Mouse (Mus musculus) kidney, embryonic 15.5 days (tissue): Measurements from ENCODE around the gene Rsl1d1. TPM values are rescaled to one million over a fixed set of nuclear protein-coding genes. Genes with fewer than 3 reads are reported as not detected.
A peak's percentile ranks its signal among the peaks of the same experiment; 100 is the strongest.

Experiments
- ATAC-seq: fragments of 200-750 bp; cut with Nextera tagmentation; replicated peaks from 2 replicates; pipeline ENCODE4 v1.8.0; 2017; ENCODE audit warnings: moderate TSS enrichment; ENCODE audit not compliant: low FRiP score
- H3K27ac ChIP-seq: fragments of 300-500 bp; sonication (generic); 2 replicates; pipeline ENCODE4 v1.5.1; 2015; ENCODE audit warnings: mild to moderate bottlenecking, inconsistent platforms
- H3K27me3 ChIP-seq: fragments of 300-500 bp; sonication (generic); 2 replicates; pipeline ENCODE4 v1.6.1; 2015; ENCODE audit warnings: inconsistent platforms
- H3K36me3 ChIP-seq: fragments of 300-500 bp; sonication (generic); 2 replicates; pipeline ENCODE4 v1.6.1; 2015; ENCODE audit warnings: inconsistent platforms
- H3K4me1 ChIP-seq: fragments of 300-500 bp; sonication (generic); 2 replicates; pipeline ENCODE4 v1.6.1; 2015; ENCODE audit warnings: inconsistent platforms
- H3K4me2 ChIP-seq: fragments of 300-500 bp; sonication (generic); 2 replicates; pipeline ENCODE4 v1.6.1; 2015; ENCODE audit warnings: moderate library complexity, mild to moderate bottlenecking, inconsistent platforms
- H3K4me3 ChIP-seq: fragments of 300-500 bp; sonication (generic); replicated peaks from 2 replicates; pipeline ENCODE4 v1.5.1; 2015; ENCODE audit warnings: mild to moderate bottlenecking, inconsistent platforms
- H3K9ac ChIP-seq: fragments of 300-500 bp; sonication (generic); 2 replicates; pipeline ENCODE4 v1.6.1; 2015; ENCODE audit warnings: mild to moderate bottlenecking, inconsistent platforms
- H3K9me3 ChIP-seq: fragments of 300-500 bp; sonication (generic); replicated peaks from 2 replicates; pipeline ENCODE4 v1.6.1; 2016; ENCODE audit warnings: inconsistent platforms
- WGBS: fragments of 180-500 bp; shearing (Covaris S2); methylation state at CpG from one replicate; pipeline ENCODE4 v1.1.7; 2015; ENCODE audit warnings: mixed read lengths; 5-methylcytosine and 5-hydroxymethylcytosine counted together
- polyA plus RNA-seq: library from polyadenylated mRNA; unstranded; fragments of >200 nt; fragmentation: Nextera tagmentation; extraction: Ambion mirVana; gene quantifications from 2 replicates; pipeline ENCODE4 v1.2.1, GENCODE M21; 2015

Gene Rsl1d1
- polyA plus RNA-seq, result 189 and 206 TPM in 2 replicates

DNA sequence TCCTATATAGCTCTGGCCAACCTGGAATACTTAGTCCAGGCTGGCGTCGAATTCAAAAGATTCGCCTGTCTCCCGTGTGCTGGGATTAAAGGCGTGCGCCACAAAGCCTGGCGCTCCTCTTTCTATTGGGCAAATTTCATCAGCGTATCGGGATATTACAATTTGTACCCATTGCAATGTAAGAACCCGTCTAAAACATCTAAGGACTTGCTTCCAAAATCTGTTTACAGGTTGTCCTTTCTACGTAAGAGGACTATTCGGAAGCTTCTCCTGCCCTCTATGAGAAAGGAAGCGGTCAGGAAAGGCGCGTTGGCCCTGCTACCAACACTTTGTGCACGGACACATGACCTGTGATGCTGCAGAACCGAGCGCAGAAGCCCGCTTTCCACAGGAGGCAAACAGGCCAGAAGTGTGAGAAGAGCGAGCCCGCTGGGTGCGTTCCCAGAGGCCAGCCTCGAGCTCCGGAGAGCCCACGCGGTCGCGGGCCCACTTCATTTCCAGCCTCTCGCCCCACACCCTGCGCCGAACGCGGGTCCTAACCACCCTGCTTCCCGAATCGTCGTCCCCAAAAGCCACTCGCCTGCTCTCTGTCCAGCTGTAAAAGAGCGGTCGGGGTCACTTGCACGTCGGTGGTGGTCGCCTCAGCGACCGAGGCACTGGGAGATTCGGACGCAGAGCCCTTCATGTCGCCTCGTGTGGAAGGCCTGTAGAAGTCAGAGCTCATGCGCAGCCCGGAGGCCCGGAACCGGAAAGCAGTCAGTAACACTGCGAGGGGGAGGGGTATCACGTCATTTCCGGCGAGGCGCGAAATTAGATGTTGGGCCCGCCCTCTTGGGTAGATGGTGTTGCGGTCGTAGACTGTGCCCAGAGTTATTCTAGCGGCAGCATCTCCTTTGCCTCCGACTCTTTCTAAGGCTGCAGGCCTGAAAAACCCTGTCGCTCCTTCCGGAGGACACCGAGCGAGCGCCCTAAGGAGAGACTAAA is at the start of gene Rsl1d1:
Gene Rsl1d1 (minus strand): TSS at position 761 of the 984 bp plus-strand sequence.
- Histone ChIP-seq H3K36me3 (peaks cover 56% of the 10 kb centered on the region), H3K4me3 (peak within 1 kb of the TSS; percentile 93), H3K9me3 (no peaks in the 10 kb centered on the region), H3K4me2 (peak within 1 kb of the TSS; percentile 89), H3K4me1 (peaks cover 25% of the 10 kb centered on the region), H3K27ac (peak within 1 kb of the TSS; percentile 88), H3K27me3 (no peaks in the 10 kb centered on the region), H3K9ac (peak within 1 kb of the TSS; percentile 90)
- WGBS, result under 1% methylated on average over 68 of the region's 68 CpGs
- peak; percentile 99 for ATAC-seq

DNA sequence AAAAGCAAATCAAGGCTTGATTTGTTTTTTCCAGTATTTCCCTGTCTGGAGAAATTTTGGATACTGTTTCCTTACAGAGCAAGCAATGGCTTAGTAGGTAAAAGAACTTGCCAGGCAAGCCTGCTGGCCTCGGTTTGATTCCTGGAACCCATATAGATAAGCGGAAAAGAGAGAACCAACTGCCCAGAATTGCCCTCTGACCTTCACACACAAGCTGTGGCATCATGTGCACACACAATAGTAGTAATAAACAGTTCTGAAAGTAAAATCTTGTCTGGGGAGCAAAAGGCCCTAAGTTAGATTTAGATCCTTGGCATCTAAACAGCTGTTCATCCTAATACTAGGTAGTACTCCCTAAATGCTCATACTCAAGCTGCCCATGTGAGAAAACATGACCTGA is 44.7 kb upstream of the Rsl1d1 start:
- WGBS, result 85% methylated on average over 2 of the region's 2 CpGs
- Histone ChIP-seq H3K4me1 (peaks cover 28% of the 10 kb centered on the region), H3K27ac (no peak overlapping the region), H3K27me3 (no peaks in the 10 kb centered on the region), H3K9ac (no peak overlapping the region), H3K4me3 (no peak overlapping the region), H3K9me3 (no peaks in the 10 kb centered on the region), H3K4me2 (no peak overlapping the region), H3K36me3 (peaks cover 8% of the 10 kb centered on the region; the same call in 1 of the 2 replicates)
- no peak for ATAC-seq

DNA sequence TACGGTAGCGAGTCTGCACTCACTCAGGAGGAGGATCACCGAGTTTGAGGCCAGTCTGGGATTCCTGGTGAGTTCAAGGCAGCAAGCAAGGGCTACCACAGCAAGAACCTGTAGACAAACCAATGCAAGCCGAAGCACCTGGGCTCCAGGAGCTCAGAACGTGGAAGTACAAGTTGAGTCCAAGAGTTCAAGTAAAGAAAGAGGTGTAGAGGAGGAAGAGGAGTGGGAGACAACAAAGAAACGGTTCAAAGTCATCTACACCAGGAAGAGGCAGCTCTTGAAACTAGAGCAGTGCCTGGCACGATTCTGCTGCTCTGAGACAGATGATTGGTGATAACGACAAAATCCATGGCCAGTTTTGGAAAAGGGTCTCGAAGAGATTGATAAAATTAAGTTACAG is 42.6 kb upstream of the Rsl1d1 start:
- Histone ChIP-seq H3K9ac (no peak overlapping the region), H3K36me3 (peaks cover 8% of the 10 kb centered on the region; the same call in 1 of the 2 replicates), H3K27me3 (no peaks in the 10 kb centered on the region), H3K9me3 (no peaks in the 10 kb centered on the region), H3K4me1 (peaks cover 14% of the 10 kb centered on the region; the same call in 1 of the 2 replicates), H3K27ac (no peak overlapping the region), H3K4me3 (no peak overlapping the region), H3K4me2 (no peak overlapping the region)
- ATAC-seq, result no peak
- 78% methylated on average over 9 of the region's 9 CpGs for WGBS

DNA sequence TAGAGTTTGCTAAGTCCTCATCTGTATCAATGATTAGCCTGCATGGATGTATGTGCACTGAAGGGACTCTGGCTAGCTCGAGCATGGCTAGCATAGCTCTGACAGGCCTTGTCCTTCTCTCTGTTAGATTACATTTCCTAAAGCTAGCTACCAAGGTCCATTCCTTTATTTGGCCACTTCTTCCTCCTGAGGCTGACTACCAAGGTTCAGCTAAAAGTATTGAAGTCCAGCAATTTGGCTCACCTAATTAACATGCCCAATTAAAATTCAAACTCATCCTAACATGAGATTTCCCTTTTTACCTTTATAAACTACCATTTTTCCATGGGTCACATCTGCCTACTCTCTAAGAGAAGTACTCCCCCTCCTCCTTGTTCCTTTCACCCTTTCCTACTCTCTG is 39.3 kb upstream of the Rsl1d1 start:
- H3K4me1 ChIP-seq, result 0 out of 2 replicates have a peak, but pooled peaks cover 7% of the 10 kb centered on the region
- H3K9me3 ChIP-seq, result no peaks in the 10 kb centered on the region
- H3K27ac ChIP-seq, result no peak overlapping the region
- H3K36me3 ChIP-seq, result peaks cover 15% of the 10 kb centered on the region
- no peak for ATAC-seq
- no peak overlapping the region for H3K9ac ChIP-seq
- H3K4me2 ChIP-seq, result no peak overlapping the region
- no peak overlapping the region for H3K4me3 ChIP-seq
- H3K27me3 ChIP-seq, result no peaks in the 10 kb centered on the region
- WGBS, result 68% methylated on average over 1 of the region's 1 CpGs

DNA sequence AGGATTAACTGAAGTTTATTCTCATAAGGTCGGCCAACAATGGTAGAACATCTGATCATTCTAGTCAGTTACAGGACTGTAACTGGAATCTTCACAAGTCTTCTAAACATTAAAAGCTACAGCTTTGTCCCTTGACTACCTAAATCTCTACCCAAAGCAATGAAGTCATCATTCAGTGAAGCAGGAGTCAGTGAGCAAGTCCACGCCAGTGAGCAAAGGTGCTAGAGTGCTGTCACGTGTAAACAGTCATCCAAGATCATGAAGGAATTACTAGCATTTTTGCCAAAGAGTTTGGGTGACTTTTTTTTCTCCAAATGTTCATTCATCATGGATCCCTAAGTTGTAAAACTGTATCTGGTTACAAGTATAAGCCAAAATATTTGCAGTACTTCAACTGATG is 14.7 kb upstream of the Rsl1d1 start:
- no peaks in the 10 kb centered on the region for H3K27me3 ChIP-seq
- no peak overlapping the region for H3K4me2 ChIP-seq
- WGBS, result 81% methylated on average over 3 of the region's 3 CpGs
- no peak for ATAC-seq
- H3K4me3 ChIP-seq, result no peak overlapping the region
- no peak overlapping the region for H3K9ac ChIP-seq
- H3K4me1 ChIP-seq, result no peaks in the 10 kb centered on the region
- no peaks in the 10 kb centered on the region for H3K9me3 ChIP-seq
- peaks cover 82% of the 10 kb centered on the region for H3K36me3 ChIP-seq
- H3K27ac ChIP-seq, result no peak overlapping the region

DNA sequence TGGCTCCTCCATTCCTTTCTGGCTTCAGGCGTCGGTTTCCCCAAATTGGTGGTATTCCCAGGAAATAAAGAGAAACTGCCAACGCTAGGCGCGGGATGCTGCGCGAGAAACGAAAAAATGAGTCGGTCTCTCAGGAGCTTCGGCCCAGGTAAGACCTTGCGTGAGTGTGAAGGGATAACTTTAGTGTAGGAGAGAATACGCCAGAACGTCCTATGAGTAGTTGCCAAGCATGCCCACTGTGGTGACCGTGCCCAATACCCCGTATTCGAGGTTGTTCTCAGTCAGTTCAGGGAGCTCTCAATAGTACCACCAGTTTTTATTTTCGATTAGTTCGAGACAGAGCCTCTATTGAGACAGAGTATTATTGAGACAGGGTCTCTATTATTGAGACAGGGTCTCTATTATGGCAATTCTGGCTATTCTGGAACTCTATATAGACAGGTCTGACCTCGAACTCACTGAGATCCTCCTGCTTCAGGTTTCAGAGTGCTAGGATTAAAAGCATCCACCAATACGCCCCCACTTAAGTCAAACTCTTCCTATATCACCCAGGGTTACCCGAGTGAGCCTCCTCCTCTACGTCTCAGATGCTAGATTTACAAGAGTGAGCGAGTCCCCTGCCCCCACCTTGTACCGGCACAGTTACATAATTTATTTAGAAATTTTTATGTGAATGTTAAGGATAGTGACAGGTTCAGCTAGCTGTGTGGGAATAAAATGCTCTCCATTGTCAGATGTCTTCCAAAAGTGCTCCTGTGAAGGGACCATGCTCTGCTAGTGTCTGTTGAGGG is 664 bp upstream of the Rsl1d1 start:
- Histone ChIP-seq H3K9ac (peak overlapping the region; percentile 90), H3K4me2 (peak overlapping the region; percentile 89), H3K4me1 (peaks cover 25% of the 10 kb centered on the region), H3K4me3 (peak overlapping the region; percentile 93), H3K36me3 (peaks cover 54% of the 10 kb centered on the region), H3K27ac (peak overlapping the region; percentile 88; the same call in 1 of the 2 replicates), H3K9me3 (no peaks in the 10 kb centered on the region), H3K27me3 (no peaks in the 10 kb centered on the region)
- 3% methylated on average over 24 of the region's 24 CpGs for WGBS
- ATAC-seq, result peak; percentile 57

DNA sequence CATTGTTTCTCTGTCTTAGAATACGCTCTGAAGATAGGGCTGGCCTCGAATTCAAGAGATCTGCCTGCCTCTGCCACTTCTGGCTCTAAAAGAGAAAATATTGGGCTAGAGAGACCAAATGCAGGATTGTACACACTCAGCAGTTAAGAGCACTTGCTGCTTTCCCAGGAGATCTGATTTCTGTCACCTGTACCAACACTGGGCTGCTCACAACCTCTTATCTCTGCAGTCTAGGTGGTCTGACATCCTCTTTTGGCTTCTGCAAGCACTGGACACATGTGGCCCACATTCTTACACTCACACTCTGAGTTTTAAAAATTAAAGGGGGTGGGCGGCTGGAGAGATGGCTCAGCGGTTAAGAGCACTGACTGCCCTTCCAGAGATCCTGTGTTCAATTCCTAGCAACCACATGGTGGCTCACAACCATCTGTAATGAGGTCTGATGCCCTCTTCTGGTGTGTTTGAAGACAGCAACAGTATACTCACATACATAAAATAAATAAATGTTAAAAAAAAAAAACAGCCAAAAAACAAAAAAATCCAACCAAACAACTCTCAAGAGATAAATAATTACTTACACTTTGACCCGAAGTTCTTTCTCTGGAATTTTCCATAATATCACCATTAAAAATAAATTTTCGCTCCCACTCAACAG is 1.3 kb downstream of the Rsl1d1 start:
- H3K9me3 ChIP-seq, result no peaks in the 10 kb centered on the region
- WGBS, result 66% methylated on average over 6 of the region's 6 CpGs
- H3K4me2 ChIP-seq, result peak overlapping the region; percentile 89
- peak overlapping the region; percentile 93 for H3K4me3 ChIP-seq
- peaks cover 56% of the 10 kb centered on the region for H3K36me3 ChIP-seq
- ATAC-seq, result no peak
- peak overlapping the region; percentile 90 for H3K9ac ChIP-seq
- peaks cover 25% of the 10 kb centered on the region for H3K4me1 ChIP-seq
- no peak overlapping the region for H3K27ac ChIP-seq
- H3K27me3 ChIP-seq, result no peaks in the 10 kb centered on the region

DNA sequence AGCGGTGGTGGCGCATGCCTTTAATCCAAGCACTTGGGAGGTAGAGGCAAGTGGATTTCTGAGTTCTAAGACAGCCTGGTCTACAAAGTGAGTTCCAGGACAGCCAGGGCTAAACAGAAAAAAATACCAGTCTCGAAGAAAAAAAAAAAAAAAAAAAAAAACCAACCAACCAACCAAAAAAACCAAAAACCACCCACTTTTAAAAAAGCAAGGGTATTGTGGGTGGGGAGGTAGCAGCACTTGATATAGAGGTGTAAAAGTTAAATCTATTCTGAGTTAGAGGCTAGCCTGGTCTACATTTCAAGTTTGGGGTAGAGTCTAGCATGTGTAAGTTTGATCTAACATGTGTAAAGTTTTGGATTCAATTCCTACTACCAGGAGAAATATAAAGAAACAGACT is 2.9 kb downstream of the Rsl1d1 start:
- Histone ChIP-seq H3K4me1 (peaks cover 25% of the 10 kb centered on the region), H3K36me3 (peaks cover 64% of the 10 kb centered on the region), H3K27ac (no peak overlapping the region), H3K27me3 (no peaks in the 10 kb centered on the region), H3K9me3 (no peaks in the 10 kb centered on the region), H3K9ac (no peak overlapping the region), H3K4me3 (no peak overlapping the region), H3K4me2 (no peak overlapping the region)
- no peak for ATAC-seq
- 90% methylated on average over 3 of the region's 3 CpGs for WGBS

DNA sequence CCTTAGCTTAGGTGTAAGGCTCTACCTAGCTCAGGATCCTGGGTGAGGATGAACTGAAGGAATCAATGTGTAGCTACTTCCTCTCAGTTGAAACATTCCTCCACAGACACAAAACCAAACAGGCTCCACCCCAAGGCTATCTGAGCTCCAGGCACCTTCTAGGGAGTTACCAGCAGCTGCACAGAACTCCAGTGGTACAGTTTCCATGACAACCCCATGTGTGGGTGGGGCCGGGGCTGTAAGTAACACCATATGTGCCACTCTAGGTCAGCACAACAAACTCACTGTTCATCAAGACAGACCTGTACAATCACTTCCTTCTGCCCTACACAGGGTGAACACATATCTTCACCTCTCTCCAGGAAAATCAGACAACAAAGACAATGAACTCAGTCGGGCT is 4.7 kb downstream of the Rsl1d1 start:
- Histone ChIP-seq H3K4me2 (no peak overlapping the region), H3K4me3 (no peak overlapping the region), H3K9me3 (no peaks in the 10 kb centered on the region), H3K36me3 (peaks cover 82% of the 10 kb centered on the region), H3K4me1 (peaks cover 11% of the 10 kb centered on the region), H3K27ac (no peak overlapping the region), H3K9ac (no peak overlapping the region), H3K27me3 (no peaks in the 10 kb centered on the region)
- ATAC-seq, result no peak
- 54% methylated on average over 2 of the region's 2 CpGs for WGBS

DNA sequence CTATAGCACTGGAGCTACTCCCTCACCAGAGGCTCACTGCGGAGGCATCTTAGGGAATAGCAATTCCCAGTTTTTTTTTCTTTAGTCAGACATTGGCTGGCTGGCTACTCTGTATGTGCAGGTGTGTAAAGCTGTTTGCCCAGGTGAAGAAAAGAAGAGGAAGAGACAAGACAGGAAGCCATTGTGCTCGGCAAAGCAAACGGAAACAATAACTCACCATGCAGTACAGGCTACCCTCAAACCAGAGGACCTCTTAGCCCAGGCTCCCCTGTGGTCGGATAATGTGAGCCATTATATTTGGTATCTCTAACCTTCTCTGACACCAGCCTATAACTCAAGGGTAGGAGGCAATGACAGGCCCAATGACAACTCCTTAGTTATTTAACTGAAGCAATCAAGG is 6.1 kb downstream of the Rsl1d1 start:
- Histone ChIP-seq H3K36me3 (peaks cover 95% of the 10 kb centered on the region), H3K9me3 (no peaks in the 10 kb centered on the region), H3K9ac (no peak overlapping the region), H3K27ac (no peak overlapping the region), H3K27me3 (no peaks in the 10 kb centered on the region), H3K4me2 (no peak overlapping the region), H3K4me1 (peaks cover 8% of the 10 kb centered on the region), H3K4me3 (no peak overlapping the region)
- ATAC-seq, result no peak
- WGBS, result 80% methylated on average over 4 of the region's 4 CpGs

DNA sequence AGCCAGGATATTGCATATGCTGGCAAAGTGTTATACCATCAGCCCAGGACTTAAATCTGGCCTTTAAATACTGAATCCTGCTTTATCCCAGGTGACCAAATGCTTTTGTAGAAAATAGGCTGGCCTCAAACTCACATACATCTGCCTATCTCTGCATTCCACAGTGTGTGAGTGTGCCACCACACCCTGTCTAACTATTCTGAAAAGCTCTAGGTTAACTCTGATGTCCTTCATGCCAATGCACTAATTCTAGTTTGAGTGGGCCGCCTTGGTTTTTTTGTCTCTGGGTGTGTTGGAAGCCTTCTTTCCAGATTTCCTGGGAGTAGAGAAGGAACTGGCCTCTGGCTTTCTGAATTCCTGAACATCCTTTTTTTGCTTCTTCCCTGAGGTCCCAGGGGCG is 9.9 kb downstream of the Rsl1d1 start:
- WGBS, result 95% methylated on average over 2 of the region's 2 CpGs
- Histone ChIP-seq H3K4me3 (no peak overlapping the region), H3K27me3 (no peaks in the 10 kb centered on the region), H3K9me3 (no peaks in the 10 kb centered on the region), H3K4me2 (no peak overlapping the region), H3K27ac (no peak overlapping the region), H3K4me1 (no peaks in the 10 kb centered on the region), H3K9ac (no peak overlapping the region), H3K36me3 (peaks cover 62% of the 10 kb centered on the region)
- no peak for ATAC-seq
